Mouse (Mus musculus): ENCODE measurements around the gene Cacfd1.

Gene Cacfd1

DNA sequence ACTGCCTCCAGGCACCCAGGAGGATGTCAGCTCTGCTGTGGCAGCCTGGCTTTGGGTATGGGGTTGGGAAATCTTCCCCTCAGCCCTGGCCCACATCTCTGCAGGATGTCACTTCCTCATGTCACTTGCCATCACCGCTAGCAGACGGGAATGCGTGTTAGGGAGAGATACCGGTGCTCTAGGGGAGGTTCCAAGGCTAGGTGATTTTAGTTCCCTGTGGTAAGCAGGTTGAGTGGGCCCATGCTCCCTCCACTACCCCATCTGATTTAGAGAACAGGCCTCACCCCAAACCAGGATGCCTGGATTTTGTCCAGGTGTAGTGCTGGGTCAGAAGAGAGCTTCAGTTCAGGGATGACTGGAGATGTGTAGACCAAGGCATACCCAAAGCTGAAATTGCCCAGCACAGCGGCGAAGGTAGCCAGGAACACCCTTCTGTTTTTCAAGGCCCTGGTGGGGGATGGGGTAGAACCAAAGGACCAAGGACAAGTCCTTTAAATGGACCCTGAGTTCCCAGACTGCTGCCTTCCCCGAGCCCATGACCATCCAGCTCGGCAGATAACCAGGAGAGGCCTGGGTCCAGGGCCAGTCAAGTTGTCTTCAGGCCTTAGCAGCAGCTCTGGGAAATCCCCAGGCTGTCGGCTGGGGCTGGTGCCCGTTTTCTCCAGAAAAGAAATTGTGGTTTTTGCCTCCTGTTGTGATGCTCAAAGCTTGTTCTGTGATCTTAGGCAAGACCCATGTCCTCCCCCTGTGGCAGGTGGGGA is 17.3 kb downstream of the Cacfd1 start:
- no peak for DNase-seq (ENCODE audit: low spot score in 2 of 2)

DNA sequence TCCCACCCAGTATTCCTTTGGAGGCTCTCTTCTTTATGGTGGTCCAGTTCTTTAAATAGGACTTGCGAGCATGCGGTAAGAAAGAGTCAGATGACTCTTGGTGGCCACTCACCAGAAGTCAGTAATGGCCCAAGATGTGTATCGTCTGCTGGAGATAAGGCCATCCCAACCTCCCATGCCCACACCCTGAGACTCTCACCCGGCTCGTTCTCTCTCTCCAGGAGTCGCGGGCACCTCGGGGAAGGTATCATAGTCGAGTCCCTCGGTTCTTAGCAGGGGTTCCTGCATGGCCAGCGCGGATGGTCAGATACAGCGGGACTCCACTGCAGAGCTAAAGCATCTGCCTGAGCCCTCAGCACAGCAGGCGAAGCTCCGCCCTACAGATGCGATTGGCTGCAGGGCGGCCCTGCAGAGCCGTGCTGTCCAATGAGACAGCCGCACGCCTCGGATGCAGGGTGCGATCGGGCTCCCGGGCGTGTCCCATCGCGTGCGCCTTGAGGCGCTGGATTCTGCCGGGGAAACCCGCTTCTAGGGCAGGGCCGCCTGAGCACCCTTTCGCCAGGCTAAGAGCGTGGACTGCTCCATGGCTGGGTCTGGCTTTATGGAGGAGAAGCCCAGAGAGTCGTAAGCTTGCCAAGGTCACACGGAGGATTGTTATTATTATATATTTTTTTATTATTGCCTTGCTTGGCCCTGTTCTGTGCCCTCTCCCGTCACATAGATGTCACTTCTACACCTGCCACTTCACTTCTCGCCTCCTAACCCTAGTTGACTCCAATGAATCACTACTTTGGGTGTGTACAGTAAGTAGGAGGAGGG is 18.1 kb downstream of the Cacfd1 start, which contains the start of gene Slc2a6:
Gene Slc2a6 (minus strand): TSS at position 381 of the 819 bp plus-strand sequence.
- DNase-seq (ENCODE audit: low spot score in 2 of 2): peak; percentile 82 to 87

DNA sequence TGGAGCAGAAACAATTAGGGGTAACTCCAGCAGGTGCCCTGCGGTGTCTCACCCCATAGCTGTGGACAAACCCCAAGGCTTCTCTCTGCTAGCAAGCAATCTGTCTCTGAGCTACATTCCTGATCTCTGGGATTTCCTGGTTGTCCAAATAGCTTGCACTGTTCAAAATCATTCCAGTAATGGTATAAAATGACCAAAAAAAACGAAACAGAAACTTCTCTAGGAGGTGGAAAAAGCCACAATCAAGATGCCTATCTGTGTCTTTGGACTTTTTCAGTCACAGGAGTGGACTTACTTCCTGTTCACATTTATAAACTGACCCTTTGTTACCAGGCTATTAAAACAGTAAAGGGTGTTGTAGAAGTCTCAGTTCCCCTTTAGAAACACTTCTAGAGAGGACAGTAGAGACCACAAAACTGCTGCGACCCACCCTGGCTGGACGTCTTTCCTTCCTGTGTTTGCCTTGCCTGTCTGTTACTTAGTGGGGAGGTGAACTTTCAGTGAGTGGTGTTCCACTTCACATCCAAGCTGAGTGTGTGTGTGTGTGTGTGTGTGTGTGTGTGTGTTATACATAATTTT is 18.8 kb downstream of the Cacfd1 start:
- no peak for DNase-seq (ENCODE audit: low spot score in 2 of 2)

- no peak for DNase-seq (ENCODE audit: low spot score in 2 of 2)
These were observed 22.6 kb downstream of the Cacfd1 start for GRCm38 (mm10) chr2:27032361-27032760.

DNA sequence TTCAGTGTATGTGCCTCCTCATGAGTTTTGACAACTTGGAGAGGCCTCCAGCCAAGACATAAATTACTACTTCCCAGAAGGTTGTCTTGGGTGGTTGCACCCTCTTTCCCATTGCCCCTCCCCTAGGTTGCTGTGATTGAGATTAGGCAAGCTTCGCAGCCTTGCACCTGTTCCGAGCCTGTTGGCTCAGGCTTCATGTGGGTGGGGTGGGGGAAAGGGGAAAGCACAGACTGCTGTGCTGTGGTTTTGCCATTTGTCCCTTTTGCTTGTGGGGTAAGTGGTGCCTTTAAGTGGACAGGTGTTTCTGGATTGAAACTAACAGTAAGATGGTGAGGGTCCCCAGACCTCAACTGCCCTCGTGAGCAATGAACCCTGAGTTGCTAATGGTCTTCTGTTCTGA is 26.3 kb downstream of the Cacfd1 start:
- DNase-seq (ENCODE audit: low spot score in 2 of 2): no peak

GRCm38 (mm10) chr2:27037008-27037407 is 27.3 kb downstream of the Cacfd1 start:
- no peak for DNase-seq (ENCODE audit: low spot score in 2 of 2)

DNA sequence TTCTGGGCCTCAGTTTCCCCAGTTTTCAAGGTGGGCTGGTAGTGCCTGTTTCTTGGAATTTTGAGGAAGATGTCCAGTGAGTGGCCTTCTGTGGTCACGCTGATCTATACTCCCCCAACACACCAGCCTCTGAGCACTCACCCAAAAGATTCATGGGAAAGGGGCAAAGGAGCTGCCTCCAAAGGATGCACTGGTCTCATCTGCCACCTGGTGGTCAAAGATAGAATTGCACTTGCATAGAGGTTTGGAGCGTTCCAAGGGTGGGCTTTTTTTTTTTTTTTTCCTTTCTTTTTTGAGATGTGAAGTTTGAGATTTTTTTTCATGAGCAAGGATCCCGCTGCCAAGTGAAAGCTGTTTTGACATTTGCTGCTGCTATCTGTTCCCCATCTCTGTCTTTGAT is 28.9 kb downstream of the Cacfd1 start:
- peak; percentile 61 to 79 for DNase-seq (ENCODE audit: low spot score in 2 of 2)

DNA sequence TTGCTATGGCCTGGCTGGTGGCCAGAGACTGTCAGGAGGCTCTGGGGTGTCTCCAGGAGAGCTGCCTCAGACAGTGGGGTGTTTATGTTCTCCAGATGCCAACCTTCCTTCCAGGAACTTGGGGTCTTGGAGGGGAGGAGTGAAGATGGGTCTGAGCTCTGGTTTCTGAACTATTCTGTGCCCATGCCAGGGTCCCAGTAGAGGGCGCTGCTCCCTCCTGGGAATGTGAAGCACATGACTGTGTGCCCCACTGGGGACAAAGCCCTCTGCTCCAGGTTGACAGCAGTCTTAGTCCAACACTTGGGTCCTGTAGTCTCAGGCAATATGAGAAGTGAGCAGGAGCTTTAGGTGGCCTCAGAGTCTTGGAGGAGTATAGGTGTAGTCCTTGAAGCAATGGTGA is 29.6 kb downstream of the Cacfd1 start:
- no peak for DNase-seq (ENCODE audit: low spot score in 2 of 2)

GRCm38 (mm10) chr2:27042131-27042844 is 32.6 kb downstream of the Cacfd1 start:
- DNase-seq (ENCODE audit: low spot score in 2 of 2): no peak

DNA sequence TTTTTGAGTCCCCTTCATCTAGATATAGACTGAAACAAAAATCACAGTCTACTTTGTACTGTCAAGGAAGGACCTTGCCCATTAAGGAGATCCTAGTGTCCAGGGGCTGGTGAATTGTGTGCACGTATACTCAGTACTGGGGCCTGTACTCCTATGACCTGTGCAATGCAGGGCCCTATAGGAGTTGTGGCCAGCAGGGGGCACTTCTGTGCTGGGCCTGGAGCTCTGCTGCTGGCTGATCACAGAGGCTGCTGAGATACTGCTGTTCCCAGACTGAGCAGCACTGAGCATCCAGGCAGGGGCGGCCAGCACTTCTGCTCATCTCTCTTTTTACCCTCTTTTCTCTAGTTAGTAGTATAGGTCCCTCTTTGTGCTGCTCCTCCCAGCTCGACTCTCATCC is 33.7 kb downstream of the Cacfd1 start:
- DNase-seq (ENCODE audit: low spot score in 2 of 2): peak; percentile 79 to 87

DNA sequence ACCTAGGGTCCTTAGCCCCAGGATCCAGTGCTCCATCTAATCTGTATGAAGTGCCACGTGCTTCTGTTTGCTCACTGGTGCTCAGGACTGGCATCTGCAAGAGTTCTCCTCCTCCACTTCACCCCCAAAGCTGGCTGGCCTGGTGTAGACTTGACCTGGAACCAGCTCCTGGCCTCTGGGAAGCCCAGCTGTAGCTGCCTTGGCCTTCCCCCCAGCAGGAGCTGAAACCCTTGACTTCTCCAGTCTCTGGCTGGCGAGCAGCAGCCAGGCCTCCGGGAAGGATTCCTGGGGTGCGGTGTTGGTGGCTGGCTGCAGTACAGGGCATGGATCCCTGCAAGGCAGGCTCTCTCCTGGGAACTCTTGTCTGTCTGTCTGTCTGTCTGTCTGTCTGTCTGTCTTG is 34.4 kb downstream of the Cacfd1 start:
- no peak for DNase-seq (ENCODE audit: low spot score in 2 of 2)

DNA sequence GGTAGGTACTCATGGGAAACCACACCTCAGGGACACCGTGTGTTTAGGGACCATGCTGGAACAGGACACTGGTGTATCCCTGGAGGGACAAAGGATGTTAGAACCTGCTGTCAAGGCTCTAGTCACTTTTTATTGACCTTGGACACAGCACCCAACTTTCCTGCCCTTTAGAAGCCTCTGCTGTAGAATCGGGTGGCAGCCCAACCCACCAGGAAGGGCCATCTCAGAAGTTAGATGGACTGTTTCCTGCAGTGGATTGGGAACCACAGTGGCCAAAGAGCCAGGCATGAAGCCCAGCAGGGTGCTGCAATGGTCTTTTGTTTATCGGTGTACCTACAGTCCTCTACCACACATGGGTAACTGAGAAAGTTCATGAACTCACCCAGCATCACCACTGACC is 34.9 kb downstream of the Cacfd1 start:
- no peak for DNase-seq (ENCODE audit: low spot score in 2 of 2)

GRCm38 (mm10) chr2:27045979-27046770 is 36.4 kb downstream of the Cacfd1 start:
- peak in 1 of 2 experiments; percentile 87 for DNase-seq (ENCODE audit: low spot score in 2 of 2)

GRCm38 (mm10) chr2:27049408-27049807 is 39.7 kb downstream of the Cacfd1 start:
- no peak for DNase-seq (ENCODE audit: low spot score in 2 of 2)

DNA sequence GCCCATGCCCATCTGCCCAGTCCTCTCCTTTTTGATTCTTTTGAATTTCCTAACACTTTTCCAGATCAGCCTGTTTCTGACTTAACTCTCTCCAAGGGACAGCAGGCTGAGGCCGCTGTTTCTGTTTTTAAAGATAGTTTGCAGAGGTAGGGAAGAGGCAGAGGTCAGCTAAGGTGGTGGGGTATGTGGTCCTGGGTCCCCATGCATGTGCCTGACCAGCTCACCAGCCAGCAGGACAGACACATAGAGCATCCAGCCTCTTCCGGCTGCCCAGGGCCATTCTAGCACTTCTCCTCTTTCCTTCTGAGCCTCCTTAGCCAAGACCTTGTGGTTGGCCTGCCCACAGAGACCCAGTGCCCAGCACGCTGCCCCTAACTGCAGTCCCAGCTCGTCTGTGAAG is 48.5 kb downstream of the Cacfd1 start:
- no peak for DNase-seq (ENCODE audit: low spot score in 2 of 2)

DNA sequence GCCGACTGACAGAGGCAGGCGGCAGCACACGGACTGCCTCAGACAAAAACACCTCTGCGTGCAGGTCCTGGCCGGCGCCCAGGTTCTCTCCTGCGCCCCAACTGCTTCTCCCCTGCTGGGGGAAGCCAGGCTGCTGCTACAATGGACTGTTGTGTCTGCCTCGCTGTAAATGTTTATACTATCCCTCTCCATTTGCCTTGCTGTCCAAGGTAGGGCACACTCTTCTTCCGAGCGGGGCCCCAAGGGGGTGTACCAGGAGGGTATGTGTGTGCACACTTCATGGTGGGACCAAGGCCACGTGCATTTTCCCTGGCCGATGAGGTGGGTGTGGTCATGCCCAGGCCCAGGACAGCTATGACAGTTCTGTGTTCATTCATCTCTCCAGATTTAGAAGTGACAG is 49.0 kb downstream of the Cacfd1 start:
- no peak for DNase-seq (ENCODE audit: low spot score in 2 of 2)

- no peak for DNase-seq (ENCODE audit: low spot score in 2 of 2)
These were observed 49.5 kb downstream of the Cacfd1 start for GRCm38 (mm10) chr2:27059187-27059586.

DNA sequence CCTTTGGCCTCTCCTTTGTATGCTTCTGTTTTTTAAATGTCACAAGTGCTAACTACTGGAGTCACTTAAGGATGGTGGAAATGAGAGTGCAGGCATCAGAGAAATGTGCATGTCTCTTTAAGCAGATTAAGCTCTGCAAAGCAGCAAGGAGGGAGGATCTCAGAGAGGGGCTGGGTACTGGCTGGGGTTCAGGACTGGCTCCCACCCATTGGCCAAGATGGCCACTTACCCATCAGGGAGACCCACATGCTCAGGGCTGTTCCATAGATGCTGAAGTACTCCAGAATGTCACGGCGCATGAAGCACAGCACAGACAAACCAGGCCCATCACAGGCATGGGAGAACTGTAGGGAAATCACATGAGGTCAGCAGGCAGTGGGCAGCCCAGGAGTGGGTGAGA is 57.4 kb downstream of the Cacfd1 start:
- no peak for DNase-seq (ENCODE audit: low spot score in 2 of 2)

GRCm38 (mm10) chr2:27067996-27068395 is 58.3 kb downstream of the Cacfd1 start:
- DNase-seq (ENCODE audit: low spot score in 2 of 2): no peak

DNA sequence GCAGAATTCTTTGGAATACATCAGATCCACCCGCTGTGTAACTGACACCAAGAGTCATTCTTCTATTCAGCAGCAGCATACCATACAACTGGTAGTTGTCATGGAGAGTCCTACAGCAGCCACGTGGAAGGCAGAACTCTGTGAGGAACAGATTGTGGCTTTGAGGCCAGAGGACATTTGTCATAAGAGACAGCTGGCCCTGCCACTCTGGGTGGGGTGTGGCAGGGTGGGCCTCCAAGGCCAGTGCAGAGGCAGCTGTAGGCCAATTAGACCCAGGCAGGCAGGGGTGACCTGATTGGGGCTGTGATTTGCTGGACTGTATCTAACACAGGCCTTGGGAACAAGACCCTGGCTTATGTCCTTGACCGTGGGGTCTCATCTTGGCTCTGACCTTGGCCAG is 59.9 kb downstream of the Cacfd1 start:
- DNase-seq (ENCODE audit: low spot score in 2 of 2): no peak

GRCm38 (mm10) chr2:27070247-27070813 is 60.6 kb downstream of the Cacfd1 start:
- DNase-seq (ENCODE audit: low spot score in 2 of 2): no peak

Data from urinary bladder, postnatal 4 days (tissue).